Mouse (Mus musculus): ENCODE results near the gene Ccdc57. TPM values are rescaled to one million over a fixed set of nuclear protein-coding genes. Genes with fewer than 3 reads are reported as not detected.
A peak's percentile ranks its signal among the peaks of the same experiment; 100 is the strongest.

Ccdc57 gene
- polyA plus RNA-seq, 1 experiment from 2014 or later = 1.6 TPM

- H3K4me1 ChIP-seq (ENCODE audit: control insufficient read depth, low read depth, low read length) = peaks cover 52% of the 10 kb centered on the region
- H3K36me3 ChIP-seq (ENCODE audit: control insufficient read depth, insufficient read depth) = no peaks in the 10 kb centered on the region
- WGBS (ENCODE audit: insufficient replicate concordance) = 9% methylated on average over 12 of the region's 12 CpGs
- H3K9ac ChIP-seq (ENCODE audit: low read depth, low read length) = peak within 1 kb of the TSS; percentile 90
- ATAC-seq (ENCODE audit: low read depth) = no peak
- H3K9me3 ChIP-seq (replicated peaks; ENCODE audit: control insufficient read depth, low read length) = no peaks in the 10 kb centered on the region
- peak within 1 kb of the TSS; percentile 97 for H3K27ac ChIP-seq (ENCODE audit: low read length)
- H3K4me2 ChIP-seq (ENCODE audit: low read depth, low read length) = peak within 1 kb of the TSS; percentile 95
- H3K4me3 ChIP-seq (ENCODE audit: low read depth, low read length) = peak within 1 kb of the TSS; percentile 80
- peaks cover 18% of the 10 kb centered on the region for H3K27me3 ChIP-seq (ENCODE audit: control insufficient read depth, insufficient read depth, low read depth, low read length)
Observed at GRCm38 (mm10) chr11:120948328-120948727, 15.7 kb upstream of the Ccdc57 start, which contains the start of gene Slc16a3. Gene Slc16a3, plus strand, starts transcription at chr11:120948480.

- no peak overlapping the region for H3K27ac ChIP-seq (ENCODE audit: low read length)
- no peaks in the 10 kb centered on the region for H3K36me3 ChIP-seq (ENCODE audit: control insufficient read depth, insufficient read depth)
- no peaks in the 10 kb centered on the region for H3K9me3 ChIP-seq (replicated peaks; ENCODE audit: control insufficient read depth, low read length)
- peaks cover 18% of the 10 kb centered on the region for H3K27me3 ChIP-seq (ENCODE audit: control insufficient read depth, insufficient read depth, low read depth, low read length)
- 80% methylated on average over 5 of the region's 5 CpGs for WGBS (ENCODE audit: insufficient replicate concordance)
- H3K4me1 ChIP-seq (ENCODE audit: control insufficient read depth, low read depth, low read length) = peaks cover 28% of the 10 kb centered on the region
- H3K4me3 ChIP-seq (ENCODE audit: low read depth, low read length) = no peak overlapping the region
- no peak for ATAC-seq (ENCODE audit: low read depth)
- H3K9ac ChIP-seq (ENCODE audit: low read depth, low read length) = no peak overlapping the region
- H3K4me2 ChIP-seq (ENCODE audit: low read depth, low read length) = no peak overlapping the region
Observed at GRCm38 (mm10) chr11:120945926-120946325, 13.3 kb upstream of the Ccdc57 start.

GRCm38 (mm10) chr11:120945266-120945665 is 12.6 kb upstream of the Ccdc57 start:
- peaks cover 18% of the 10 kb centered on the region for H3K27me3 ChIP-seq (ENCODE audit: control insufficient read depth, insufficient read depth, low read depth, low read length)
- WGBS (ENCODE audit: insufficient replicate concordance) = 70% methylated on average over 7 of the region's 7 CpGs
- H3K36me3 ChIP-seq (ENCODE audit: control insufficient read depth, insufficient read depth) = no peaks in the 10 kb centered on the region
- H3K4me3 ChIP-seq (ENCODE audit: low read depth, low read length) = no peak overlapping the region
- H3K4me1 ChIP-seq (ENCODE audit: control insufficient read depth, low read depth, low read length) = peaks cover 23% of the 10 kb centered on the region
- no peak overlapping the region for H3K9ac ChIP-seq (ENCODE audit: low read depth, low read length)
- H3K4me2 ChIP-seq (ENCODE audit: low read depth, low read length) = no peak overlapping the region
- ATAC-seq (ENCODE audit: low read depth) = no peak
- H3K9me3 ChIP-seq (replicated peaks; ENCODE audit: control insufficient read depth, low read length) = no peaks in the 10 kb centered on the region
- no peak overlapping the region for H3K27ac ChIP-seq (ENCODE audit: low read length)

- Histone ChIP-seq H3K4me2 (ENCODE audit: low read depth, low read length) (no peak overlapping the region), H3K27me3 (ENCODE audit: control insufficient read depth, insufficient read depth, low read depth, low read length) (no peaks in the 10 kb centered on the region), H3K9ac (ENCODE audit: low read depth, low read length) (no peak overlapping the region), H3K36me3 (ENCODE audit: control insufficient read depth, insufficient read depth) (no peaks in the 10 kb centered on the region), H3K9me3 (replicated peaks; ENCODE audit: control insufficient read depth, low read length) (no peaks in the 10 kb centered on the region), H3K4me3 (ENCODE audit: low read depth, low read length) (no peak overlapping the region), H3K27ac (ENCODE audit: low read length) (no peak overlapping the region), H3K4me1 (ENCODE audit: control insufficient read depth, low read depth, low read length) (peaks cover 19% of the 10 kb centered on the region)
- WGBS (ENCODE audit: insufficient replicate concordance) = 79% methylated on average over 6 of the region's 6 CpGs
- ATAC-seq (ENCODE audit: low read depth) = no peak
Observed at GRCm38 (mm10) chr11:120940959-120941358, 8.3 kb upstream of the Ccdc57 start.

- H3K27ac ChIP-seq (ENCODE audit: low read length) = peak overlapping the region; percentile 87
- no peak overlapping the region for H3K4me2 ChIP-seq (ENCODE audit: low read depth, low read length)
- no peaks in the 10 kb centered on the region for H3K9me3 ChIP-seq (replicated peaks; ENCODE audit: control insufficient read depth, low read length)
- ATAC-seq (ENCODE audit: low read depth) = no peak
- WGBS (ENCODE audit: insufficient replicate concordance) = 29% methylated on average over 6 of the region's 6 CpGs
- H3K9ac ChIP-seq (ENCODE audit: low read depth, low read length) = no peak overlapping the region; the same call in 1 of the 2 replicates
- no peaks in the 10 kb centered on the region for H3K36me3 ChIP-seq (ENCODE audit: control insufficient read depth, insufficient read depth)
- H3K4me3 ChIP-seq (ENCODE audit: low read depth, low read length) = no peak overlapping the region
- no peaks in the 10 kb centered on the region for H3K27me3 ChIP-seq (ENCODE audit: control insufficient read depth, insufficient read depth, low read depth, low read length)
- H3K4me1 ChIP-seq (ENCODE audit: control insufficient read depth, low read depth, low read length) = peaks cover 19% of the 10 kb centered on the region
Observed at GRCm38 (mm10) chr11:120939712-120940341, 7.2 kb upstream of the Ccdc57 start.

GRCm38 (mm10) chr11:120938795-120939194 is 6.1 kb upstream of the Ccdc57 start:
- 8% methylated on average over 4 of the region's 4 CpGs for WGBS (ENCODE audit: insufficient replicate concordance)
- Histone ChIP-seq H3K27me3 (ENCODE audit: control insufficient read depth, insufficient read depth, low read depth, low read length) (no peaks in the 10 kb centered on the region), H3K9ac (ENCODE audit: low read depth, low read length) (peak overlapping the region; percentile 30; the same call in 1 of the 2 replicates), H3K4me3 (ENCODE audit: low read depth, low read length) (no peak overlapping the region), H3K9me3 (replicated peaks; ENCODE audit: control insufficient read depth, low read length) (no peaks in the 10 kb centered on the region), H3K27ac (ENCODE audit: low read length) (peak overlapping the region; percentile 87), H3K4me2 (ENCODE audit: low read depth, low read length) (peak overlapping the region; percentile 44), H3K36me3 (ENCODE audit: control insufficient read depth, insufficient read depth) (no peaks in the 10 kb centered on the region), H3K4me1 (ENCODE audit: control insufficient read depth, low read depth, low read length) (peaks cover 19% of the 10 kb centered on the region)
- peak; percentile 79 for ATAC-seq (ENCODE audit: low read depth)

GRCm38 (mm10) chr11:120937976-120938375 is 5.3 kb upstream of the Ccdc57 start:
- Histone ChIP-seq H3K27ac (ENCODE audit: low read length) (peak overlapping the region; percentile 80), H3K27me3 (ENCODE audit: control insufficient read depth, insufficient read depth, low read depth, low read length) (no peaks in the 10 kb centered on the region), H3K4me1 (ENCODE audit: control insufficient read depth, low read depth, low read length) (peaks cover 21% of the 10 kb centered on the region), H3K4me3 (ENCODE audit: low read depth, low read length) (no peak overlapping the region), H3K4me2 (ENCODE audit: low read depth, low read length) (0 out of 2 replicates have a peak overlapping the region, but pooled peaks have one; percentile 44), H3K9me3 (replicated peaks; ENCODE audit: control insufficient read depth, low read length) (no peaks in the 10 kb centered on the region), H3K9ac (ENCODE audit: low read depth, low read length) (0 out of 2 replicates have a peak overlapping the region, but pooled peaks have one; percentile 42), H3K36me3 (ENCODE audit: control insufficient read depth, insufficient read depth) (no peaks in the 10 kb centered on the region)
- 71% methylated on average over 1 of the region's 1 CpGs for WGBS (ENCODE audit: insufficient replicate concordance)
- ATAC-seq (ENCODE audit: low read depth) = peak; percentile 84

GRCm38 (mm10) chr11:120931479-120931878 is 1.2 kb downstream of the Ccdc57 start:
- Histone ChIP-seq H3K4me2 (ENCODE audit: low read depth, low read length) (no peak overlapping the region), H3K36me3 (ENCODE audit: control insufficient read depth, insufficient read depth) (no peaks in the 10 kb centered on the region), H3K4me3 (ENCODE audit: low read depth, low read length) (no peak overlapping the region), H3K9ac (ENCODE audit: low read depth, low read length) (no peak overlapping the region), H3K9me3 (replicated peaks; ENCODE audit: control insufficient read depth, low read length) (no peaks in the 10 kb centered on the region), H3K27ac (ENCODE audit: low read length) (no peak overlapping the region), H3K27me3 (ENCODE audit: control insufficient read depth, insufficient read depth, low read depth, low read length) (no peaks in the 10 kb centered on the region), H3K4me1 (ENCODE audit: control insufficient read depth, low read depth, low read length) (peaks cover 16% of the 10 kb centered on the region)
- 87% methylated on average over 4 of the region's 4 CpGs for WGBS (ENCODE audit: insufficient replicate concordance)
- no peak for ATAC-seq (ENCODE audit: low read depth)

GRCm38 (mm10) chr11:120928468-120928867 is 4.2 kb downstream of the Ccdc57 start:
- WGBS (ENCODE audit: insufficient replicate concordance) = 33% methylated on average over 4 of the region's 4 CpGs
- H3K9me3 ChIP-seq (replicated peaks; ENCODE audit: control insufficient read depth, low read length) = no peaks in the 10 kb centered on the region
- peaks cover 16% of the 10 kb centered on the region for H3K4me1 ChIP-seq (ENCODE audit: control insufficient read depth, low read depth, low read length)
- no peak overlapping the region for H3K27ac ChIP-seq (ENCODE audit: low read length)
- H3K27me3 ChIP-seq (ENCODE audit: control insufficient read depth, insufficient read depth, low read depth, low read length) = no peaks in the 10 kb centered on the region
- H3K36me3 ChIP-seq (ENCODE audit: control insufficient read depth, insufficient read depth) = no peaks in the 10 kb centered on the region
- H3K9ac ChIP-seq (ENCODE audit: low read depth, low read length) = no peak overlapping the region
- ATAC-seq (ENCODE audit: low read depth) = no peak
- no peak overlapping the region for H3K4me2 ChIP-seq (ENCODE audit: low read depth, low read length)
- H3K4me3 ChIP-seq (ENCODE audit: low read depth, low read length) = no peak overlapping the region

Data from liver, embryonic 16.5 days (tissue).